Mouse (Mus musculus): ENCODE results near the gene Fam114a2.
A peak's percentile ranks its signal among the peaks of the same experiment; 100 is the strongest.
"Not testable (repeated sequence)": the region's sequence is repeated elsewhere in the genome, so short reads cannot be mapped to it uniquely, and the experiment has no call there.

Gene Fam114a2

GRCm38 (mm10) chr11:57518091-57518750 lies at the start of gene Fam114a2, which contains the start of gene Mfap3:
Fam114a2 (minus strand) TSS chr11:57518617.
Mfap3 (plus strand) TSS chr11:57518664.
- peak; percentile 94 for DNase-seq (ENCODE audit: extremely low spot score, low spot score)

- no peak for DNase-seq (ENCODE audit: extremely low spot score, low spot score)
These were observed 47.9 kb upstream of the Fam114a2 start for GRCm38 (mm10) chr11:57566091-57567035.

- DNase-seq (ENCODE audit: extremely low spot score, low spot score), result no peak
These were observed 46.1 kb upstream of the Fam114a2 start for GRCm38 (mm10) chr11:57564564-57564963.

GRCm38 (mm10) chr11:57557936-57558335 lies 39.5 kb upstream of the Fam114a2 start:
- DNase-seq (ENCODE audit: extremely low spot score, low spot score), result not testable (repeated sequence)

GRCm38 (mm10) chr11:57553015-57553780 lies 34.8 kb upstream of the Fam114a2 start:
- peak; percentile 23 for DNase-seq (ENCODE audit: extremely low spot score, low spot score)

- DNase-seq (ENCODE audit: extremely low spot score, low spot score), result no peak
These were observed 32.6 kb upstream of the Fam114a2 start for GRCm38 (mm10) chr11:57551016-57551415.

- no peak for DNase-seq (ENCODE audit: extremely low spot score, low spot score)
These were observed 31.8 kb upstream of the Fam114a2 start for GRCm38 (mm10) chr11:57550230-57550629.

- peak; percentile 96 for DNase-seq (ENCODE audit: extremely low spot score, low spot score)
These were observed 30.5 kb upstream of the Fam114a2 start for GRCm38 (mm10) chr11:57548618-57549550.

- no peak for DNase-seq (ENCODE audit: extremely low spot score, low spot score)
These were observed 22.3 kb upstream of the Fam114a2 start for GRCm38 (mm10) chr11:57540681-57541080.

GRCm38 (mm10) chr11:57539841-57540418 lies 21.5 kb upstream of the Fam114a2 start:
- DNase-seq (ENCODE audit: extremely low spot score, low spot score), result no peak

- DNase-seq (ENCODE audit: extremely low spot score, low spot score), result no peak
These were observed 17.5 kb upstream of the Fam114a2 start for GRCm38 (mm10) chr11:57535912-57536311.

GRCm38 (mm10) chr11:57532306-57532705 lies 13.9 kb upstream of the Fam114a2 start:
- no peak for DNase-seq (ENCODE audit: extremely low spot score, low spot score)

- no peak for DNase-seq (ENCODE audit: extremely low spot score, low spot score)
These were observed 13.0 kb upstream of the Fam114a2 start for GRCm38 (mm10) chr11:57531300-57531950.

GRCm38 (mm10) chr11:57529111-57529510 lies 10.7 kb upstream of the Fam114a2 start:
- DNase-seq (ENCODE audit: extremely low spot score, low spot score), result no peak

- DNase-seq (ENCODE audit: extremely low spot score, low spot score), result no peak
These were observed 9.1 kb upstream of the Fam114a2 start for GRCm38 (mm10) chr11:57527506-57527905.

GRCm38 (mm10) chr11:57525900-57526299 lies 7.5 kb upstream of the Fam114a2 start:
- DNase-seq (ENCODE audit: extremely low spot score, low spot score), result no peak

GRCm38 (mm10) chr11:57524597-57524996 lies 6.2 kb upstream of the Fam114a2 start:
- DNase-seq (ENCODE audit: extremely low spot score, low spot score), result no peak

GRCm38 (mm10) chr11:57523418-57523817 lies 5.0 kb upstream of the Fam114a2 start:
- no peak for DNase-seq (ENCODE audit: extremely low spot score, low spot score)

- no peak for DNase-seq (ENCODE audit: extremely low spot score, low spot score)
These were observed 3.6 kb upstream of the Fam114a2 start for GRCm38 (mm10) chr11:57522046-57522445.

GRCm38 (mm10) chr11:57521206-57521605 lies 2.8 kb upstream of the Fam114a2 start:
- DNase-seq (ENCODE audit: extremely low spot score, low spot score), result no peak
